Mouse (Mus musculus): ENCODE measurements around the gene Olfr734. TPM values are rescaled to one million over a fixed set of nuclear protein-coding genes. Genes with fewer than 3 reads are reported as not detected.

Gene Olfr734
- total RNA-seq (2023; ENCODE audit: inconsistent age) = not detected in 4 replicates

GRCm38 (mm10) chr14:50326661-50327060 lies at the start of gene Olfr734:
TSS of gene Olfr734 (minus strand) at chr14:50326761.

GRCm38 (mm10) chr14:50357593-50357992 lies 31.0 kb upstream of the Olfr734 start, which contains the start of gene Tlr11:
TSS of gene Tlr11 (plus strand) at chr14:50357914.

GRCm38 (mm10) chr14:50348796-50349195 lies 22.2 kb upstream of the Olfr734 start, which contains the start of gene Olfr735:
TSS of gene Olfr735 (minus strand) at chr14:50348872.

DNA sequence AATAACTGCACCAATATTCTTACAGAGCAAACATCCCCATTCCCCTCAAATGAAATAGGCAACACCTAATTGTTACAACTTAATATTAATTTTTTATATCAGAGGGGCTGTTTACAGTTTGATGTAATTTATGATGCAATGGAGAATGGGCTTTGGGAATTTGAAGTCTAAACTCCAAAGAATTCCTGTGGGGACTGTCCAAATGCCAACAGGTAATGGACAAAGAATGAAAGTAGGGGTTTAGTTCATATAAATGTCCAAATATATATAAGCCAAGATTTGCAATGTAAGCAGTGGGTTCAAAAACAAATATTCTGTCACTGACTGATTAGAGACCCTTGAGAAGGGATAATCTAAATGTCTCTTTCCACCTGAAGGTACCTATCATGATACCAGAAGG lies 25.1 kb downstream of the Olfr734 start, which contains the start of gene Olfr733:
TSS of gene Olfr733 (minus strand) at position 101 of the 400 bp plus-strand sequence.

DNA sequence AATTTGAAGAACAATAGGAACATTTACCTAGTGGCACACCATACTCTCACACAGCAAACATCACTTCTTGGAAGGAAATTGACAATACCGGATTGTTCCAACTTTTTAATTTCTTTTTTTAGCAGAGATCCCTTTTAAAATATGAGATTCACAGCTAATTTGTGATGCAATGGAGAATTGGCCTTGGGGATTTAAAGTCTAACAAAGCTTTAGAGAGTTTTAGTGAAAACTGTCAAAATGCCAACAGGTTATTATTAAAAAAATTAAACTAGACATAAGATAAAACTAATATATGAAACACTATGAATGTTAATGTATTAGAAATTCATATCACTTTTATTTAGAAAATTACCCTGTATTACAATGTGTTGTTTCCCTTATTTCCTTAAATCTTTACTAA lies 42.5 kb downstream of the Olfr734 start, which contains the start of gene Olfr732:
TSS of gene Olfr732 (minus strand) at position 101 of the 400 bp plus-strand sequence.

Other genes with a start within 250 kb of the Olfr734 start
- gene Olfr726, start 235.8 kb downstream of the Olfr734 start, total RNA-seq (2023; ENCODE audit: inconsistent age) = not detected in 4 replicates
- not detected in 4 replicates for gene Olfr727, start 203.6 kb downstream of the Olfr734 start, total RNA-seq (2023; ENCODE audit: inconsistent age)
- not detected in 4 replicates for gene Olfr728, start 184.1 kb downstream of the Olfr734 start, total RNA-seq (2023; ENCODE audit: inconsistent age)
- not detected in 4 replicates for gene Olfr729, start 173.9 kb downstream of the Olfr734 start, total RNA-seq (2023; ENCODE audit: inconsistent age)
- not detected in 4 replicates for gene Olfr730, start 138.6 kb downstream of the Olfr734 start, total RNA-seq (2023; ENCODE audit: inconsistent age)
- not detected in 4 replicates for gene Olfr731, start 84.9 kb downstream of the Olfr734 start, total RNA-seq (2023; ENCODE audit: inconsistent age)
- not detected in 4 replicates for gene Olfr732, start 42.6 kb downstream of the Olfr734 start, total RNA-seq (2023; ENCODE audit: inconsistent age)
- not detected in 4 replicates for gene Olfr733, start 25.2 kb downstream of the Olfr734 start, total RNA-seq (2023; ENCODE audit: inconsistent age)
- not detected in 4 replicates for gene Olfr735, start 22.1 kb upstream of the Olfr734 start, total RNA-seq (2023; ENCODE audit: inconsistent age)
- gene Tlr11, start 31.2 kb upstream of the Olfr734 start, total RNA-seq (2023; ENCODE audit: inconsistent age) = 0.22 TPM in 1 of 4 replicates, not detected in the others
- not detected in 4 replicates for gene Olfr736, start 54.4 kb upstream of the Olfr734 start, total RNA-seq (2023; ENCODE audit: inconsistent age)
- not detected in 4 replicates for gene Olfr738, start 80.8 kb upstream of the Olfr734 start, total RNA-seq (2023; ENCODE audit: inconsistent age)
- gene Olfr739, start 91.9 kb upstream of the Olfr734 start, total RNA-seq (2023; ENCODE audit: inconsistent age) = not detected in 4 replicates
- not detected in 4 replicates for gene Olfr740, start 118.8 kb upstream of the Olfr734 start, total RNA-seq (2023; ENCODE audit: inconsistent age)
- gene Olfr741, start 146.0 kb upstream of the Olfr734 start, total RNA-seq (2023; ENCODE audit: inconsistent age) = not detected in 4 replicates
- not detected in 4 replicates for gene Olfr742, start 176.8 kb upstream of the Olfr734 start, total RNA-seq (2023; ENCODE audit: inconsistent age)
- gene Olfr743, start 195.1 kb upstream of the Olfr734 start, total RNA-seq (2023; ENCODE audit: inconsistent age) = not detected in 4 replicates

Data from B cell, adult (primary cell).